Mouse (Mus musculus) embryo, embryonic 11.5 days (tissue): ENCODE results near the gene Serpine1.

ENCODE experiments used
- DNase-seq: peaks from one replicate; pipeline ENCODE4 v3.0.0-alpha.2; 2012; ENCODE audit warnings: low read depth, low spot score

Serpine1 gene

DNA sequence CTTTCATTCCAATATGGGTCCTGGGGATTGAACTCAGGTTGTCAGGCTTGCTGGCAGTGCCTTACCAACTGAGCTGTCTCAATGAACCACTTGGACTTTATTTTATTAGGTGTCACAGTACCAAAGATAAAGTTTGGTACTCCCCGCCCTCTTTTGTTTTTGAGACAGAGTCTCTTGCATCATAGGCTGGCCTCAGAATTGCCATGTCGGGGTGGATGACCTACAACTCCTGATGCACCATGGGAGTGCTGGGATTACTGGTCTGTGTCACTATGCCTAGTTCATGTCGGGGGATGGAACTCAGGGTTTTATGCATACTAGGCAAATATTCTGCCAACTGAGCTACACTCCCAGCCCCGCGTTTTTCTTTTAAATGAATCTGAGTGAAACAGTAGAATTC, 17.2 kb downstream of the Serpine1 start:
- DNase-seq: no peak

DNA sequence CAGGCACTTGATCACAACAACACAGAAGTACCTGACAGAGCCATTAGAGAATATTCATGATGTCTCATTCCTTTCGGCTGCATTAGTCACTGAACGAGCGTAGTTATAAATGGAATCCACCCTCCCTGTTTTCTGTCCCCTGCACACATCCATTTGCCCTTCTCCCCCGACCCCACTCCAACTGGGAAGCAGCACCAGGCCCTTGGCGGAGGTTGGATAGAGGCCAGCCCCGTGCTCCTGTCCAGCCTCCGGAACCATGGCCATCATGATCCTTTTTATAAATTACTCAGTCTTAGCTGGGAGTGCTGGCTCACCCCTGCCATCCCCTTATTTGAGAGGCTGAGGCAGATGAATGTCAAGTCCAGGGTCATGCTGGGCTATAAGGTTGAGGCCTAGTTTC, 17.8 kb downstream of the Serpine1 start:
- no peak for DNase-seq

DNA sequence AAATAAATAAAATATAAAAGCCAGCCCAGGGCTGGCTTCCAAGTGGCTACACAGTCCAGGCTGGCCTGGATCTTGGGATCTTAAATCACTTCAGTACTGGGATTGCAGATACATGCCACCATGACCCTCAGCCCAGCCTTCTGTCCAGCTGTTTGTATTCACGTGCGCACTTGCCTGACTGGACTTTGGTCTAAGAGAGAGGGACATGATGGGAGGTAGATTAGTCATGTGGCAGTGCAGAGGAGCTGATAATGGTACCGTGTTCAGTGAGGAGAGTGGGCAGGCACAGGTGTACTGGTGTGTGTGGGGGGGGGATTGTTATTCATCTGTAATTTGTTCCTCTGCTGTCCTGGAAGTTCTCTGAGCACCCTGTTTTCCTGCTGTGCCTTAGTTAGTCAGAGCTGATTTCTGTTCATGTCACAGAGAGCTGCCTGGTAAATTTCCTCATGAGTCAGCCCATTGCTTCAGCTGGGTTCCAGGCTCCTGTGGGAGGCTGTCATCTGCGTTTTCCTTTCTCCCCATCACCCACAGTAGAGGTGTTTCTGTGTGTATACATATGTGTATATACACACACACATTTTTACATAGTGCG, 20.1 kb downstream of the Serpine1 start:
- DNase-seq: no peak

DNA sequence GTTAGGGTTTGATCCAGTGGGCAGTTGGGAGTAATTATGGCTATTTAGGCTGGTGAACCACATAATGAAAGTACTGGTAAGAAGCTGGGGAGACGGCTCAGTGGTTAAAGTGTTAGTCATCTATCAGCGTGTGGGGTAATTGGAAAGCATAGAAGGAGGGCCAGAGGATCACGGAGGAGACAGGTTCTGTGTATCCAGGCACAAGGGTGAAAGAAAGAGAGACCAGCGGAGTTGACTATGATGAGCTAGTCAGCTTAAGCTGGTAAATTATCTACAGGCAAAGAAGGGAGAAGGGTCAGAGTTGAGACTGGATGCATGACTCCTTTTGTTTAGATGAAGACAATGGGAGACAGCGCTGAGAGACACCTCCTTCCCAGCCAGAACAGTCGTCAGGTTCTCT, 20.9 kb downstream of the Serpine1 start:
- DNase-seq: no peak

DNA sequence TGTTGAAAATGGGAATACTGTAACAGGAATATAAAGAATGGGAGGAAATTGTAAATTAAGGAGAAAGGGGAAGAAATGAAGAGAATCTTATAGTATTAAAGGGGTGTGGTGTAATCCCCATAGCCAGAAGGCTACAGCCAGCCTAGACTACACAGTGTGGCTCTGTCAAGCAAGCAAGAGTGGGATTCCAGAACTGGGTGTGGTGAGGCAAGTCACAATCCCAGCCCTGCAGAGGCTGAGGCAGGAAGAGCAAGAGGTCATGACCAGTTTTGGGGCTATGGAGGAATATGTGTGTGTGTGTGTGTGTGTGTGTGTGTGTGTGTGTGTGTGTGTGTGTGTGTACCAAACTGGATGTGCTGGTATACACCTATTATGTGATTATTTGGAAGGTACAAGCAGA, 25.1 kb downstream of the Serpine1 start:
- no peak for DNase-seq

DNA sequence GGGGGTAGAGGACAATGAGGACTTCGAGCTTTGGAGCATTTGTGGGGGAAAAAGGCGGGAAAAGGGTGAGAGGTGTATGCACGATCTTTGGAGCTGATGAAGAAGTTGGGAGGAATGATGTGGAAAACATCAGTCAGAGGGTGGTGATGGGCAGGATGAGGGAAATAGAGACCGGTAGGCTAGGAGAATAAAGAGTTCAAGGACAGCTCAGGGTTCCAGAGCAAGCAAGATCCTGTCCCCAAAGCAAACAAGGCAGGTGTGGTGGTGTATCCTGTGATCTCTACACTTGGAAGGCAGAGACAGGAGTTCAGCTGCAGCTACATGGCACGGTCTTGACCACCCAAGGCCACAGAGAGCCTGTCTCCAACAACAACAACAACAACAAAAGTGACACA, 25.7 kb downstream of the Serpine1 start:
- DNase-seq: no peak

DNA sequence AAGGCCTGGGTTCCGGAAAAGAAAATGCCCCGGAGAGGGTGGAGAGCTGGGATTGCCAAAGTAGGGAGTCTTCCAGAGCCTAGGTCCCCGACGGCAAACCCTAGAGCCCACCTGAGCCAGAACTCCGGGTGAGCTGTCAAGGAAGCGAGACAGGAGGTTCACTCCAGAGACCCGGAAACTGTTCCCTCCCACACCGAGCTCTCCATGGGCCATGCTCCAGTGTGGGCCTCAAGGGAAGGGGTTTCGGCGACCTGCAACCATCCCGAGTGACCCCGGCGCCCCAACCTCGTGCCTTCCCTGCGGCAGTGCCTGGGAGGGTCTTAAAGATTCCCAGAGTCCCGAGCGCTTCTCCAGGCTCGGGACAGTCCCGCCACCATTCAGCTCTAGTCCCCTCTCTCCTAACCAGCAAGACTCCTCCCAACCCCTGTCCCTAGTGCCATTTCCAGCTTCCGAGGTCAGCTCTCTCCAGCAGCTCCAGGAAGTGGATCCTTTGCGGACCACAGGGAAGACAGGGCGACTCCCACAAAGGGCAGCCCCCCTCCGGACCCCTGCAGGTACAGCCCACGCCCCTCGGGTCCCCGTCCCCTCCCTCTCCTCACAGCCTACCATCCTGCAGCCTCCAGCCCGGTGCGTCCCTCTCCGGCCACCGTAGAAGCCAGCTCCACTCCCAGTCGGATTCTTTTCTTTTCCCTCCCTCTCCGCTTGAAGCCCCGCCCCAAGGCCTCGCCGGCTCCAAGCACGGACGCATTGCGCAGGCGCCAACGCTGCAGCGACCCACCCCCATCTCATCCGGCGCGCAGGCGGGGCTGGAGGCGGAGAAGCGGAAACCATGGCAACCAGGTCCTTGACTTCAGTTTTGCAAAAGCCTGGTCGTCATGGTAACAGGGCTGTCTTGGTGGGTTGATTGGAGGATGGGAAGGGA, 26.4 kb downstream of the Serpine1 start, which contains the start of gene Ap1s1:
Gene Ap1s1 (minus strand): TSS at position 734 of the 922 bp plus-strand sequence.
- DNase-seq: peak; percentile 99

DNA sequence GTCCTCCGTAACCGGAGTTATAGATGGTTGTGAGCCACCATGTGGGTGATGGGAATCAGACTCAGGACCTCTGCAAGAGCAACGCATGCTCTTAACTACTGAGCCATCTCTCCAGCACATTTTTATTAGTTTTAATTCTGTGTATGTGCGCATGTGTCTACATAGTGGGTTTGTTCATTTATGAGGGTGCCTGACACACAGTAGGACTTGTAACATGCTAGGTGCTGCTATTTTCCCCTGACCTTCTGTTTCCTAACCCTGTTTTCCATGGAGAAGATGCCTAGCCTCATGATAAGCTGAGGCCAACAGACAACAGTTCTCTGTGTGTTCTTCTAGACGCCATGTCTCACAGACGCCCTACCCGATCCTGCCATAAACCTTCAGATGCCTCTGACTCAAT, 28.1 kb downstream of the Serpine1 start:
- no peak for DNase-seq

DNA sequence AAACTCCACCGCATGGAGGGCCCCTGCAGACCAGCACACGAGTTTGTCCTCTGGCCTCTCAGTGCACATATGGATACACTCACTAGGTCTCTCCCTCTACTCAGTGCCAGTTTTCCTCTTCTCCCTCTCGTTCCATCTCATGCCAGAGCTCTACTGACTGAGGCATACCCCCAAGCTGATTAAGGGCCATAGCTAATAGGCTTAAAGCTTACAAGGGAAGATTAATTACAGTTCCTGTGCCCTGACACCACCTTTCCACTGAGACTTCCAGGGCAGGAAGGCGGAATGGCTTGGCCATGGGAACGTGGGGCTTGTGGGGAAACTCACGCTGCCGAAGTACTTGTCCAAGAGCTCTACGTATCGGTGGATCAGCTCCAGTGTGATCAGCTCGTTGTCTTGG, 30.6 kb downstream of the Serpine1 start:
- DNase-seq: no peak

DNA sequence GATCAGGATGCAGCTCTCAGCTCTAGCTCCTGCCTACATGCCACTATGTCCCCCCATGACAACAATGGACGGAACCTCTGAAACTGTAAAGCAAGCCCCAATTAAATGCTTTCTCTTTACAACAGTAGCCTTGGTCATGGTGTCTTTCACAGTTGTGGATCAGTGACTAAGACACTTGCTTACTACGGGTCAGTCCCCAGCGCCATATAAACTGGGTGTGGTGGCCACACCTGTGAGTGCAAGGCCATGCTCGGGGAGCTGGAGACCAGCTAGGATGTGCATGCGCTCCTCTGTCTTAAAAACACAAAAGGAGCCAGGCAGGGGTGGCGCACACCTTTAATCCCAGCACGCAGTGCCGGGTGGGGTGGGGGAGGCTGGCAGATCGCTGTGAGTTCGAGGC, 32.6 kb downstream of the Serpine1 start:
- DNase-seq: no peak

DNA sequence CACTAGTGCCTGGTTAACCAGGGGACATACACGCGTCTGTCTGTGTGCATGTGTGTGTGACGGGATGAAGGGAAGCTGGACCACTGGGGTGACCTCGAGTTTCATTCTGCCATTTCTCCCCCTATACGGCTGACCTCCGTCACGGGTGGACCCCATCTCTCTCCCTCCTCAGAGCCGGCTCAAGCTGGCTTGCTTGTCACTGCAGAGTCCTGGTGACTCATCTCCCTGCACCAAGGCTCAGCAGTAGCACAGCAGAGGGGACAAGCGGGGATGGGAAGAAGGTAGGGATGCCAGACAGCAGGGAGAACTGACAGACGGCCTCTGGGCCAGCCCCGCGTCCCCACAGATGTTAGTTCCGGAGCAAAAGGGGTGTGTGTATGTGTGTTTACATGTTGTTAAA, 35.9 kb downstream of the Serpine1 start:
- no peak for DNase-seq

DNA sequence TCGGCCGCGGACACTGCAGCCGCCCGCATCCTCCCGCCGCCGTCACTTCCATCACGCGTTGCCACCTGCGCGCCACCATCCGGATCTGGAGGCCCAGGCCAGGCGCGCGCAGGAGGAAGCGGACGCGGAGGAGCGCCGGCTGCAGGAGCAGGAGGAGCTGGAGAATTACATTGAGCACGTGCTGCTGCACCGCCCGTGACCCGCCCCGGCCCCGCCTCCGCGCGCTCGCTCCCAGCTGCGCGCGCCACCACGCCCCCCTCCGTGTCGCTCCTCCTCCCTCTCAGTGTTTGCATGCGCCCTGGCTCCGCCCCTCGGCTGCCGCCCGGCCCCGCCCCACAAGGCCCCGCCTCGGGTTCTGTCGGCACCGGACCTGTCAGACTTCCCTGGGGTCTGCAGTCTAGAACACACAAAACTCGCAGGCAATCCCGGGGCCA, 39.4 kb downstream of the Serpine1 start:
- DNase-seq: peak; percentile 84

DNA sequence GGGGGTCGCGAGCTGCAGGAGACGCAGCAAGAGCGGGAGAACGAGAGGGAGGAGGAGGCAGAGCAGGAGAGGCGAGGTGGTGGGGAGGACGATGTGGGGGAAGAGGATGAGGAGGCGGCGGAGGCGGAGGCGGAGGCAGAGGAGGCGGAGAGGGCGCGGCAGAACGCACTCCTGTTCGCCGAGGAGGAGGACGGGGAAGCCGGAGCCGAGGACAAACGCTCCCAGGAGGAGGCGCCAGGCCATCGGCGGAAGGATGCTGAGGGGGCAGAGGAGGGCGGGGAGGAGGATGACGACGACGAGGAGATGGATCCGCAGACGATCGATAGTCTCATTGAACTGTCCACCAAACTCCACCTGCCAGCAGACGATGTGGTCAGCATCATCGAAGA, 40.0 kb downstream of the Serpine1 start:
- DNase-seq: no peak

DNA sequence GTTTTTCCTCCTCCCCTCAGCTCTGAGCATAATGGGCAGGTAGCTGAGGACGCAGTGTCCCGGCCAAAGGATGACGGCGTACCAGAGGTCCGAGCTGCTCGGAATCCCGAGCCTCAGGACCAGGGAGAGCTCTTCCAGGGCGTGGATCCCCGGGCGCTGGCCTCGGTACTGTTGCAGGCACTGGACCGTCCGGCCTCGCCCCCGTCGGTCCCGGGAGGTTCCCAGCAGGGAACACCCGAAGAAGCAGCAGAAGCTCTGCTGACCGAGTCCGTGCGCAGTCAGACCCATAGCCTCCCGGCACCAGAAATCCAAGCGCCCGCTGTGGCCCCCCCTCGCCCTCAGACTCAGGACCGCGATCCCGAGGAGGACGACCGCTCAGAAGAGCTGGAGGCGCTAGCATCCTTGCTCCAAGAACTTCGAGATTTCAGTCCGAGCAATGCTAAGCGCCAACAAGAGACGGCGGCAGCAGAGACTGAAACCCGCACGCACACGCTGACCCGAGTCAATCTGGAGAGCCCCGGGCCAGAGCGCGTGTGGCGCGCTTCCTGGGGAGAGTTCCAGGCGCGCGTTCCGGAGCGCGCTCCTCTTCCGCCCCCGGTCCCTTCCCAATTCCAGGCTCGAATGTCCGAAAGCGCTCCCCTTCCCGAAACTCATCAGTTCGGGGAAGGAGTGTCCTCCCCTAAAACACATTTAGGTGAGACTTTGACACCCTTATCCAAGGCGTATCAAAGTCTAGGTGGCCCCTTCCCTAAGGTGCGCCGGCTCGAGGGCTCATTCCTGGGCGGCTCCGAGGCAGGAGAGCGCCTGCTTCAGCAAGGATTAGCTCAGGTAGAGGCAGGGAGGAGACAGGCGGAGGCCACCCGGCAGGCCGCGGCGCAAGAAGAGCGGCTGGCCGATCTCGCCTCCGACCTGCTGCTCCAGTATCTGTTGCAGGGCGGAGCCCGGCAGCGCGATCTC, 40.7 kb downstream of the Serpine1 start:
- no peak for DNase-seq

DNA sequence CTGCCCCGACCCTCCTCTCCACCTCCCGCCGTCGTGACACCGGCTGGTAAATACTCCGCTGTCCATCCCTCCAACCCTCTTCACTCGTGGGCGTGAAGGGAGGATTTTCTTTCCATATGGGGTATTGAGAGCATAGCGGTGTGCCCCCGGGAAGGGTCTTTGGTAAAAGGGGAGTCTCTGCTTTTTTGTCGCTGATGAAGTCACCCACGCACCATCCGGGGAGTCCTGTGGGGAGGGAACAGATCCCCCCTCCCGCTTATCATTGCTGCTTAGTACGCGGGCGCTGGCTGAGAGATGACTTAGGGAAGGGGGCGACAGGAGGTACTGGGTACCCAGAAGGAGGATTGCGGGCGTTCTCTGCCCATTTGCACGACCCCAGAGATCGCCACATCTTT, 41.7 kb downstream of the Serpine1 start:
- no peak for DNase-seq

DNA sequence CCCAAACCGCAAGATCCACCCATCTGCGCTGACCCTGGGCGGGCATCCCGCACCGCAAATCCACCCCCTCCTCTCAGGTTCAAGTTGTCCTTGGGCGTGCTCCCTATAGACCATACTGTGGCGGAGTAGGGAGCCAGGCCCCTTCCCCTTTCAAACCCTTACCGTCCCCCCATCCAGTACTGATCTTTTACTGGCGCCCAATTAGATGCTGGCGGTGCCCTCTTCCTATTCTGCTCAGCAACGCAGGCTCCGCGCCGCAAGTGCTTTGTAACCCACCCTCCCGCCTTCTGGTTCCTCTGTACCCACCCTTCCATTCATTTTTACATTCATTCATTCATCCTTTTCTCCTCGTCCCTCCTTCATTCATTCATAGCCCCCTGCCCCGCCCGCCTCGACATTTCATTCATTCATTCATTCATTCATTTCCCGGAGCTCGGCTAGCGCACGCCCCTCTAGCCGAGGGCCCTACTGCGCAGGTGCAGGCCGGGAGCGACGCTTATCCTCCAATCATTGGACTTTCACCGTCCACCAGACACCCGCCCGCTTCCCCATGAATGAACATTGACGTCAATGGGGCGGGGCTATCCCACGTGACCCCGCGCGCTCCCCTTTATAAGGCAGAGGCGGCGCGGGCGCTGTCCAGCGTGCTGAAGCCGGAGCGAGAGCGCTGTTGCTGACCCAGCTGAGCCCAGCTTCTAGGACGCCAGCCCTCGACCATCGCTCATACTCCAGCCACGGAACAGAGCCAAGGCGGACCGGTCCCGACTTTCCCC, 42.2 kb downstream of the Serpine1 start:
- DNase-seq: peak; percentile 96

DNA sequence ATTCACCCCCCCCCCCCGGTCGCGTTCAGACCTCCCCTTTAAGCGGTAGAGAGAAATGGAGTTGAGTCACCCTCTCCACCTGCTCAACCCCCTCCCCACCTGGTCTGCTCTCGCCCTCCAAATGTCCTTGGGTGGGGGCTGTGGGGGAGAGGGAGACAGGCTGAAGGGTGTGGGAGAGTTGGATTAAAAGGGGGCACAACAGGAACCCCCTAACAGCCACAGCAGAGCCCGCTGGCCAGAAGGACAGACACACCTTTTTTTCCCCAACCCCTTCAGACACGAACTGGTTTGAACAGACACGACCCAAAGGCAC, 42.8 kb downstream of the Serpine1 start:
- no peak for DNase-seq

DNA sequence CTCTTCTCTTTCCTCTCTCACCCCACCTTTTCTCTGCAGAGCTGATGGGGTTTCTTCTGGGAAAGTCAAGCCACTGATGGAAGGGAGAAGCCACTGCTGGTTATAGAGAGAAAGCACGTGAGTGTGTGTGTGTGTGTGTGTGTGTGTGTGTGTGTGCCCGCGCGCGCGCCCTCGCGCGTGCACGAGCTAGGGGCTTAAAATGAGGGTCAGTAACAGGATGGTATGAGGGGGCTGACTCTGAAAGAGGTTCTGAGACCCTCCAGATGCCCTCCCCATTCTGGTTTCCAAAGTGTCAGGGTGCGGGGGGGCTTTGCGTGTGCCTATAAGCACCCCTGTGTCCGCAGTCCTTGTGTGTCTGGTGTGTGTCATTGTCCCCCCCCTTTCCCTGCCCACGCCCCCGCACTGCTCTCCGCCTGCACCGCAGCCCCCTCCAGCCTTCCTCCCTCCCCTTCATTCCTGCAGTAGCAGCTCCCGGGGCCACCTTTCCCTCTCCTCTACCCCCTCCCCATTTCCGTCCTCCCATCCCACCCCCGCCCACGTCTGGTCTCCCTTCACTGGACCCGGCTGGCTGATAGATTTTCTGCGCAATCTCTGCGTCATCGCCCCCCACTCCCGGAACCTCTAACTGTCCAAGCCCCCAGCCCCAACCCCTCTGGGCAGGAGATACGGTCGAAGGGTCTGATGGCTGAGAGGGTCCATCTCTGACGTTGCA, 43.4 kb downstream of the Serpine1 start:
- DNase-seq: no peak

DNA sequence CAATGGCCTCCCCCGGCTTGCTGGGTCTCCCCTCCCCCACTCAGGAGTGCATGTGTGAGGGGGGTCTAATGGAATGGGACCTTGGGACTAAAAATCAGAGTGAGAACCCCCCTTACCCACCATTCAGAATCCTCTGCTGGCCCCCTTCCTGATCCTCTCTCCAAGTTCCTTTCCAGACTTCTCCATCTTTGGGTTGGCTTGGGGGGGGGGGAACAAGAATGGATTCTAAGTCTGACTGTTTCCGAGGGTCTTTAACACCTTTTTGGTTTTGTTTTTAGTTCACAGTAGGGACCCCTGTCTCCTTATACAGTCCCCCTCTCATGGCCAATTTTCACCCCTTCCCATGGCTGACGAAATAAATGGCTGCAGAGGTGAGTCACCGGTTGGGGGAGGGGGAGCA, 46.0 kb downstream of the Serpine1 start, which contains the start of gene Vgf:
Gene Vgf (plus strand): TSS at position 301 of the 400 bp plus-strand sequence.
- DNase-seq: no peak

DNA sequence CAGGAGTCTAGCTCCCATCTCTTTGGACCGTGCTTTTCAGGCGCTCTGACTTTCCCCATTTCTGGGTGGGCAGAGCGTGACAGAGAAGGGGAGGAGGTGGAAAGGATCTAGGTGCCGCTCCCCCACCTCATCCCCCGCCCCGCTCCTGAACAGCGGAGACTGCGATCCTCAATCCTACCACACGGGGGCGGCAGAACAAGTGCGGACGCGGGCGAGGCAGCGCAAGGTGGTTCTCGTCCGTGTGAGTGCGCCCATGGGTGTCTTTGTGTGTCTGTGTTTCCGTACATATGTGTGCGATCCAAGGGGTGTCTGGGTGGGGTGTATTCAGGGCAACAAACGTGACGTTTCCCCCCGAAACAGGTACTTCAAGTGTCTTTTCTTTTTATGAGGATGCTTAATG, 46.9 kb downstream of the Serpine1 start:
- DNase-seq: peak; percentile 62

DNA sequence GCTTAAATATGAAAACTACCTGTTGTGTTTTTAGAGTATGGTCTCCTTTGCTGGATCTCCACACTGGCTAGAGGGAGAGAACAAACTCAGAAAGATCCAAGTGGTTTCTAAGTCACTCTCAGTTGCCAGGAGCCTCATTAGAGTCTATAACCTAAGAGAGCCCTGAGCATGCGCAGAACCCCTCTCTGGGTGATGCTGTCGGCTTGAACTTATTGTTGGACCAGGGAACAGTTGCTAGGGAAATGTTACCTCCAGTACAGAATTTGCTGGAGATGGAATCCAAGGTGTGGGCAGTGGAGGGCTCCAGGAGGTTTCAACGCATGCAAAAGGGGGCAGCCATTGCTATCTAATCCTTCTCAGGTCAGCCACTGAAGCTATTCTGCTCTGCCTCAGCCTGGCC, 47.8 kb downstream of the Serpine1 start:
- DNase-seq: no peak
